Mouse (Mus musculus) intestine, embryonic 14.5 days (tissue): ENCODE results near the gene Pde6h. TPM values are rescaled to one million over a fixed set of nuclear protein-coding genes. Genes with fewer than 3 reads are reported as not detected.
A peak's percentile ranks its signal among the peaks of the same experiment; 100 is the strongest.

Experiments
- ATAC-seq: fragments of 200-750 bp; cut with Nextera tagmentation; replicated peaks from 2 replicates; pipeline ENCODE4 v1.8.0; 2017; ENCODE audit warnings: low read depth, moderate number of reproducible peaks, moderate TSS enrichment, moderate library complexity; ENCODE audit not compliant: low FRiP score, low TSS enrichment
- DNase-seq: peaks from one replicate; pipeline ENCODE4 v3.0.0-alpha.2; 2018; ENCODE audit warnings: low spot score
- H3K27ac ChIP-seq: fragments of 300-500 bp; sonication (generic); 2 replicates; pipeline ENCODE4 v1.5.1; 2014; ENCODE audit warnings: low read depth, mild to moderate bottlenecking, control low read depth
- H3K27me3 ChIP-seq: fragments of 300-500 bp; sonication (generic); replicated peaks from 2 replicates; pipeline ENCODE4 v1.6.1; 2014; ENCODE audit warnings: low read length, control low read depth; ENCODE audit not compliant: control insufficient read depth, insufficient read depth
- H3K36me3 ChIP-seq: fragments of 300-500 bp; sonication (generic); 2 replicates; pipeline ENCODE4 v1.6.1; 2014; ENCODE audit warnings: low read length, control low read depth; ENCODE audit not compliant: control insufficient read depth, insufficient read depth
- H3K4me1 ChIP-seq: fragments of 300-500 bp; sonication (generic); replicated peaks from 2 replicates; pipeline ENCODE4 v1.6.1; 2014; ENCODE audit warnings: low read length, control low read depth, mixed read lengths; ENCODE audit not compliant: control insufficient read depth, insufficient read depth
- H3K4me2 ChIP-seq: fragments of 300-500 bp; sonication (generic); 2 replicates; pipeline ENCODE4 v1.6.1; 2014; ENCODE audit warnings: low read length
- H3K4me3 ChIP-seq: fragments of 300-500 bp; sonication (generic); 2 replicates; pipeline ENCODE4 v1.5.1; 2014; ENCODE audit warnings: low read depth, low read length, control low read depth, mixed read lengths
- H3K9ac ChIP-seq: fragments of 300-500 bp; sonication (generic); 2 replicates; pipeline ENCODE4 v1.6.1; 2014; ENCODE audit warnings: mild to moderate bottlenecking, low read length
- H3K9me3 ChIP-seq: fragments of 300-500 bp; sonication (generic); 2 replicates; pipeline ENCODE4 v1.6.1; 2016; ENCODE audit warnings: low read length, control low read depth; ENCODE audit not compliant: control insufficient read depth
- WGBS: fragments of 180-500 bp; shearing (Covaris S2); extraction: QIAGEN DNeasy Blood & Tissue Kit; methylation state at CpG from one replicate; pipeline ENCODE4 v1.1.7; 2014; 5-methylcytosine and 5-hydroxymethylcytosine counted together
- polyA plus RNA-seq: library from polyadenylated mRNA; unstranded; fragments of >200 nt; fragmentation: Nextera tagmentation; extraction: Ambion mirVana; gene quantifications from 2 replicates; pipeline ENCODE4 v1.2.1, GENCODE M21; 2014

Gene Pde6h
- polyA plus RNA-seq, 1 experiment from 2014 or later, result not detected

- 90% methylated on average over 9 of the region's 9 CpGs for WGBS
- H3K9ac ChIP-seq, result no peak overlapping the region
- no peaks in the 10 kb centered on the region for H3K27me3 ChIP-seq
- no peak for DNase-seq
- H3K27ac ChIP-seq, result no peak overlapping the region
- no peak for ATAC-seq
- H3K36me3 ChIP-seq, result no peaks in the 10 kb centered on the region
- H3K9me3 ChIP-seq, result no peaks in the 10 kb centered on the region
- peaks cover 9% of the 10 kb centered on the region; the same call in 1 of the 2 replicates for H3K4me1 ChIP-seq
- no peak overlapping the region for H3K4me2 ChIP-seq
- H3K4me3 ChIP-seq, result no peak overlapping the region
Observed at GRCm38 (mm10) chr6:136902527-136902926, 21.1 kb upstream of the Pde6h start.

GRCm38 (mm10) chr6:136903885-136904470 is 19.7 kb upstream of the Pde6h start:
- ATAC-seq, result no peak
- Histone ChIP-seq H3K36me3 (no peaks in the 10 kb centered on the region), H3K9me3 (no peaks in the 10 kb centered on the region), H3K4me2 (no peak overlapping the region), H3K27me3 (no peaks in the 10 kb centered on the region), H3K4me3 (no peak overlapping the region), H3K9ac (no peak overlapping the region), H3K4me1 (peaks cover 4% of the 10 kb centered on the region; the same call in 1 of the 2 replicates), H3K27ac (no peak overlapping the region)
- no peak for DNase-seq
- WGBS, result 71% methylated on average over 8 of the region's 8 CpGs

- Histone ChIP-seq H3K4me3 (no peak overlapping the region), H3K36me3 (no peaks in the 10 kb centered on the region), H3K27me3 (no peaks in the 10 kb centered on the region), H3K4me1 (peaks cover 25% of the 10 kb centered on the region), H3K4me2 (no peak overlapping the region), H3K27ac (no peak overlapping the region), H3K9ac (no peak overlapping the region), H3K9me3 (no peaks in the 10 kb centered on the region)
- DNase-seq, result no peak
- ATAC-seq, result no peak
- WGBS, result 67% methylated on average over 19 of the region's 19 CpGs
Observed at GRCm38 (mm10) chr6:136906283-136906936, 17.2 kb upstream of the Pde6h start.

GRCm38 (mm10) chr6:136906937-136907293 is 16.7 kb upstream of the Pde6h start:
- Histone ChIP-seq H3K27ac (no peak overlapping the region), H3K4me2 (no peak overlapping the region), H3K9me3 (no peaks in the 10 kb centered on the region), H3K4me3 (no peak overlapping the region), H3K27me3 (no peaks in the 10 kb centered on the region), H3K36me3 (no peaks in the 10 kb centered on the region), H3K4me1 (peaks cover 29% of the 10 kb centered on the region), H3K9ac (no peak overlapping the region)
- DNase-seq (no peak), ATAC-seq (no peak)
- WGBS, result 64% methylated on average over 10 of the region's 10 CpGs

GRCm38 (mm10) chr6:136910247-136910890 is 13.3 kb upstream of the Pde6h start:
- 56% methylated on average over 9 of the region's 9 CpGs for WGBS
- no peak overlapping the region for H3K9ac ChIP-seq
- peak overlapping the region; percentile 88 for H3K27ac ChIP-seq
- no peak overlapping the region for H3K4me2 ChIP-seq
- DNase-seq (peak; percentile 71), ATAC-seq (0 out of 2 replicates have a peak, but pooled peaks have one; percentile 17)
- H3K4me1 ChIP-seq, result peaks cover 37% of the 10 kb centered on the region
- no peaks in the 10 kb centered on the region for H3K36me3 ChIP-seq
- no peaks in the 10 kb centered on the region for H3K27me3 ChIP-seq
- H3K4me3 ChIP-seq, result no peak overlapping the region
- no peaks in the 10 kb centered on the region for H3K9me3 ChIP-seq

GRCm38 (mm10) chr6:136912751-136913265 is 10.8 kb upstream of the Pde6h start:
- ATAC-seq (no peak), DNase-seq (no peak)
- WGBS, result 82% methylated on average over 1 of the region's 2 CpGs
- H3K27me3 ChIP-seq, result no peaks in the 10 kb centered on the region
- no peak overlapping the region for H3K27ac ChIP-seq
- no peak overlapping the region for H3K9ac ChIP-seq
- no peak overlapping the region for H3K4me2 ChIP-seq
- no peaks in the 10 kb centered on the region for H3K36me3 ChIP-seq
- peaks cover 36% of the 10 kb centered on the region for H3K4me1 ChIP-seq
- no peak overlapping the region for H3K4me3 ChIP-seq
- H3K9me3 ChIP-seq, result no peaks in the 10 kb centered on the region

- Histone ChIP-seq H3K9ac (0 out of 2 replicates have a peak overlapping the region, but pooled peaks have one; percentile 16), H3K9me3 (no peaks in the 10 kb centered on the region), H3K27me3 (no peaks in the 10 kb centered on the region), H3K4me3 (no peak overlapping the region), H3K4me1 (peaks cover 42% of the 10 kb centered on the region), H3K4me2 (peak overlapping the region; percentile 41), H3K27ac (peak overlapping the region; percentile 77), H3K36me3 (no peaks in the 10 kb centered on the region)
- ATAC-seq (0 out of 2 replicates have a peak, but pooled peaks have one; percentile 40), DNase-seq (peak; percentile 73)
- 10% methylated on average over 18 of the region's 18 CpGs for WGBS
Observed at GRCm38 (mm10) chr6:136913384-136914126, 10.1 kb upstream of the Pde6h start.

- Histone ChIP-seq H3K4me2 (no peak overlapping the region), H3K9me3 (no peaks in the 10 kb centered on the region), H3K27me3 (no peaks in the 10 kb centered on the region), H3K4me3 (no peak overlapping the region), H3K4me1 (peaks cover 39% of the 10 kb centered on the region), H3K9ac (no peak overlapping the region), H3K36me3 (no peaks in the 10 kb centered on the region), H3K27ac (peak overlapping the region; percentile 77; the same call in 1 of the 2 replicates)
- ATAC-seq, result no peak
- DNase-seq, result no peak
- 85% methylated on average over 6 of the region's 6 CpGs for WGBS
Observed at GRCm38 (mm10) chr6:136914234-136914633, 9.4 kb upstream of the Pde6h start.
